Mouse (Mus musculus) midbrain, embryonic 14.5 days (tissue): Measurements from ENCODE around the gene Jakmip3. TPM values are rescaled to one million over a fixed set of nuclear protein-coding genes. Genes with fewer than 3 reads are reported as not detected.

Experiments
- ATAC-seq: fragments of 200-750 bp; cut with Nextera tagmentation; 2 replicates; pipeline ENCODE4 v1.8.0; 2017; ENCODE audit warnings: moderate number of reproducible peaks, moderate library complexity; ENCODE audit not compliant: low FRiP score, low TSS enrichment
- DNase-seq: peaks from one replicate; pipeline ENCODE4 v3.0.0-alpha.2; 2015
- H3K27ac ChIP-seq: fragments of 300-500 bp; sonication (generic); replicated peaks from 2 replicates; pipeline ENCODE4 v1.5.1; 2014; ENCODE audit warnings: mild to moderate bottlenecking, low read depth, low read length, moderate library complexity
- H3K27me3 ChIP-seq: fragments of 300-500 bp; sonication (generic); 2 replicates; pipeline ENCODE4 v1.6.1; 2014; ENCODE audit warnings: low read length, control low read depth, mixed read lengths; ENCODE audit not compliant: control insufficient read depth, insufficient read depth
- H3K36me3 ChIP-seq: fragments of 300-500 bp; sonication (generic); 2 replicates; pipeline ENCODE4 v1.6.1; 2014; ENCODE audit warnings: low read length, control low read depth; ENCODE audit not compliant: control insufficient read depth, insufficient read depth
- H3K4me1 ChIP-seq: fragments of 300-500 bp; sonication (generic); 2 replicates; pipeline ENCODE4 v1.6.1; 2014; ENCODE audit warnings: mild to moderate bottlenecking, antibody characterized with exemption, low read length, control low read depth; ENCODE audit not compliant: control insufficient read depth, insufficient read depth
- H3K4me2 ChIP-seq: fragments of 300-500 bp; sonication (generic); 2 replicates; pipeline ENCODE4 v1.6.1; 2014; ENCODE audit warnings: mild to moderate bottlenecking, low read length, moderate library complexity
- H3K4me3 ChIP-seq: fragments of 300-500 bp; sonication (generic); replicated peaks from 2 replicates; pipeline ENCODE4 v1.5.1; 2014; ENCODE audit warnings: low read depth, low read length
- H3K9ac ChIP-seq: fragments of 300-500 bp; sonication (generic); replicated peaks from 2 replicates; pipeline ENCODE4 v1.6.1; 2014; ENCODE audit warnings: mild to moderate bottlenecking, low read length, moderate library complexity
- H3K9me3 ChIP-seq: fragments of 300-500 bp; sonication (generic); 2 replicates; pipeline ENCODE4 v1.6.1; 2016; ENCODE audit warnings: low read length, control low read depth, mixed read lengths; ENCODE audit not compliant: control insufficient read depth
- WGBS: fragments of 180-500 bp; shearing (Covaris S2); extraction: QIAGEN DNeasy Blood & Tissue Kit; methylation state at CpG from one replicate; pipeline ENCODE4 v1.1.7; 2014; 5-methylcytosine and 5-hydroxymethylcytosine counted together
- polyA plus RNA-seq: library from polyadenylated mRNA; unstranded; fragments of >200 nt; fragmentation: Nextera tagmentation; extraction: Ambion mirVana; gene quantifications from 2 replicates; pipeline ENCODE4 v1.2.1, GENCODE M21; 2014

Gene Jakmip3
- 5.4 and 6.1 TPM in 2 replicates for polyA plus RNA-seq

DNA sequence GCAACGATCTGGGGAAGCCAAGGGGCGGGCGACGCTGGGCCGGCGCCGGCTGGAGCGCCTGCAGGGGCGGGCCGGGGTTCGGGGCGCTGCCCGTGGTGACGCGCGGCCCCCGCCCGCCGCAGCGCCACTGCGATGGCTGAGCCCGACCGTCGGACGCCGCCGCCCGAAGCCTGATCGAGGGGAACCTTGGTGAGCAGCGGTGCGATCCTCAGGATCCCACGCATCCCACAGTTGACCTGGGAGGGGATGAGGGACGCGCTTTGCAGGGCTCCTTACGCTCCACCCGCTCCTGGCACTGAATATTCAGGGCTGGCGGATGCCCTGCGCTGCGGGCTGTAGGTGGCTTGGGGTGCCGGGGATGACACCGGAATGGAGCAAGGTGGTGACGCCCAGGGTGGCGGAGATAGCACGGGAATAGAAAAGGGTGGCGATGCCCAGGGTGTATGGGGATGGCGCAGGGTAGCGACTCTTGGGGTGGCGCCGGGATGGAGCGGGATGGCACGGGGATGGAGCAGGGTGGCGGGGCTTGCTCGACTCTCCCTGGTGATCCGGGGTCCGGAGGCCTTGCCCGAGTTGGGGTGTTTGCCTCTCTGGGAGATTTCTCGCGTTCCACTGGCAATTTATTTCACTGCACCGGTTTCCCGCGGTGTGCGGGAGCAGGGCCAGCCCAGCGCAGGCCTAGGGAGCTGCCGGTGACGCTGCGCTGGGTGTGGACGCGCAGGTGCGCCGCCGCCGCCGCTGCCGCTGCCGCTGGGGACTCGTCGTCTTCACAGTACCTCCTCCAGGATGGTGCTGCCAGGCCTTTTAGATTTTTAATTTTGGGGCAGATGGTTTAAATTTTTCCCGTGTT, at the start of gene Jakmip3:
Gene Jakmip3, plus strand, starts transcription at position 119 of the 850 bp plus-strand sequence.
- peak; percentile 46; the same call in 1 of the 2 replicates for ATAC-seq
- Histone ChIP-seq H3K36me3 (no peaks in the 10 kb centered on the region), H3K27me3 (peaks cover 37% of the 10 kb centered on the region), H3K27ac (peak within 1 kb of the TSS; percentile 32; the same call in 1 of the 2 replicates), H3K9me3 (no peaks in the 10 kb centered on the region), H3K9ac (peak within 1 kb of the TSS; percentile 50), H3K4me1 (no peaks in the 10 kb centered on the region), H3K4me3 (peak within 1 kb of the TSS; percentile 53), H3K4me2 (peak within 1 kb of the TSS; percentile 77)
- WGBS = under 1% methylated on average over 78 of the region's 78 CpGs
- DNase-seq = peak; percentile 68

DNA sequence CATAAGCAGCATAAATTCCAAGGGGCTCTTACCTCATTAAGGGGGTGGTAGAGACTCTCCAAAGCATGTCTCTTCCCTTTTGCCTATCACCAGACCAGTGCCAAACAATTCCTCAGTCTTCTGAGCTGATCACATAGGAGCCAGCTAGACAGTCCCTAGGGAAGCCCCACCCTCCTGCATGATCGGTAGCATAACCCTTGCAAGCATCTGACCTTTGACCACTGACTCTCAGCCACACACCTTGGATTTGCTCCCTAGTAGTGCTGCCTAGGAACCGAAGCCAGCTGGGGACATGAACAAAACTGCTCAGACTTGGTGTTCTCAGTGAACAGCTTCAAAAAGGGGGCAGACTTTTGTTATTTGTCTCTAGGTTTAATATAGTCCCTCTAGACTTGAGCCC, 42.4 kb upstream of the Jakmip3 start:
- H3K27me3 ChIP-seq = no peaks in the 10 kb centered on the region
- no peak overlapping the region for H3K9ac ChIP-seq
- H3K27ac ChIP-seq = no peak overlapping the region
- H3K36me3 ChIP-seq = peaks cover 31% of the 10 kb centered on the region
- ATAC-seq (no peak), DNase-seq (no peak)
- no peaks in the 10 kb centered on the region for H3K9me3 ChIP-seq
- H3K4me3 ChIP-seq = no peak overlapping the region
- H3K4me1 ChIP-seq = no peaks in the 10 kb centered on the region
- WGBS = 71% methylated on average over 2 of the region's 2 CpGs
- H3K4me2 ChIP-seq = no peak overlapping the region

DNA sequence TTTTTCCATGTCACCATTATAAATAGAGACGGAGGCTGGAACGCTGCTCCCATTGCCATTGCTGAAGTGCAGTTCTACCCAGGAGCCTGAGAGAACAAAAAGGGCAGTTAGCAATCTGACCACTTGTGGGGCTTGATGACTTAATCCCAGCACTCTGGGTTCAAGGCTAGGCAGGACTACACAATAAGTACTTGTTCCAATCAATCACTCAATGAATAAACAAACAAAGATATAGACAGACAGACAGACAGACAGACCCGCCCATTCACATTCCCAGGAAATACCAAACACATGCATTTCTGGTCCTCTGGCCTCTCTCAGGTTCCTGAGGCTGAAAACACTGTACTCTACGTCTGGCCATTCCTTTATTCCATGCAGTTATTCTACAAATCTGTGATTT, 41.8 kb upstream of the Jakmip3 start:
- H3K4me3 ChIP-seq = no peak overlapping the region
- DNase-seq (no peak), ATAC-seq (no peak)
- H3K4me2 ChIP-seq = no peak overlapping the region
- H3K27ac ChIP-seq = no peak overlapping the region
- H3K4me1 ChIP-seq = no peaks in the 10 kb centered on the region
- no peaks in the 10 kb centered on the region for H3K27me3 ChIP-seq
- 87% methylated on average over 4 of the region's 4 CpGs for WGBS
- no peaks in the 10 kb centered on the region for H3K9me3 ChIP-seq
- H3K9ac ChIP-seq = no peak overlapping the region
- peaks cover 29% of the 10 kb centered on the region for H3K36me3 ChIP-seq

DNA sequence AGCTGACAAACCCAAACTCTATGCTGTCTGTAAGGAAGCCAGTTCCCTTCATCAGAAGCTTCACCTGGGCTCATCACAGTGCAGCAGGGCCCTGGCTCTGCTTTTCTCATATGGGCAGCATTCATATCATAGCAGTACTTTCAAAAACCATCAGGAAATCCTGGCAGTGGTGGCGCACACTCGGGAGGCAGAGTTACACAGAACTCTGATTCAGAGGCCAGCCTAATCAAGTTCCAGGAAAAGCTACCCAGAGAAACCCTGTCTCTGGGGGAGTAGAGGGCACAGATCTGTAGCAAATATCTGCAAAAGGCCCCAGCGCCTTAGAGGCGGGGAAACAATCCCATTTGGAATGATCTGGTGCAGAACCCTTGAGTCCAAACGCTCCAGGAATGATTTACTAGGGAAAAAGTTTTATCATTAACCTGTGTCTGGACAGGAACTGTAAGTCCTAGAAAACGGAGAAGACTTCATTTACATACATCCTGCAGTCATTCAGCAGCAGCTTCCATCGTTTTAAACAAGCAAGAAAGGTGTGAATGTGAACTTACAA, 36.6 kb upstream of the Jakmip3 start:
- Histone ChIP-seq H3K9ac (no peak overlapping the region), H3K4me3 (no peak overlapping the region), H3K4me2 (no peak overlapping the region), H3K27ac (no peak overlapping the region), H3K36me3 (no peaks in the 10 kb centered on the region), H3K4me1 (peaks cover 14% of the 10 kb centered on the region), H3K27me3 (no peaks in the 10 kb centered on the region), H3K9me3 (no peaks in the 10 kb centered on the region)
- ATAC-seq = no peak
- 85% methylated on average over 7 of the region's 7 CpGs for WGBS
- DNase-seq = no peak

DNA sequence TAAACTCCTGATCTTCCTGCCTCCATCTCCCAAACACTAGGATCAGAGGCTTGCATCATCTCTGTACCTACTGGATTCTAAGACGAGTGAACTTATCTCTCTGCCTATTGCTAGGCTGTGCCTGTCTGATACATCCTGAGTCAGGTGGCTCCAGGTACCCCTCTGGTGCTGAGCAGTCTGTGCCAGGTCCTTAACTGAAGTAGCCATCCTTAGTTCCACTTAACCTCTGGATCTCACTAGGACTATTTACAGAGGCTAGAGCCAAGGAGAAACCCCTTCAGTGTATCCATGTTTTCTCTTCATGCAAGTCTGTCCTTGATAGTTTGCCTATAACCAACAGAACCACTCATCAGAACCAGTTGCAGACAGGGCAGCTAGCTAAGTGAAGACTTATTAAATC, 34.1 kb upstream of the Jakmip3 start:
- Histone ChIP-seq H3K9me3 (no peaks in the 10 kb centered on the region), H3K36me3 (no peaks in the 10 kb centered on the region), H3K27ac (no peak overlapping the region), H3K9ac (0 out of 2 replicates have a peak overlapping the region, but pooled peaks have one; percentile 16), H3K4me2 (peak overlapping the region; percentile 82; the same call in 1 of the 2 replicates), H3K4me1 (peaks cover 19% of the 10 kb centered on the region), H3K27me3 (peaks cover 5% of the 10 kb centered on the region; the same call in 1 of the 2 replicates), H3K4me3 (no peak overlapping the region)
- ATAC-seq = no peak
- DNase-seq = no peak
- 92% methylated on average over 1 of the region's 1 CpGs for WGBS

DNA sequence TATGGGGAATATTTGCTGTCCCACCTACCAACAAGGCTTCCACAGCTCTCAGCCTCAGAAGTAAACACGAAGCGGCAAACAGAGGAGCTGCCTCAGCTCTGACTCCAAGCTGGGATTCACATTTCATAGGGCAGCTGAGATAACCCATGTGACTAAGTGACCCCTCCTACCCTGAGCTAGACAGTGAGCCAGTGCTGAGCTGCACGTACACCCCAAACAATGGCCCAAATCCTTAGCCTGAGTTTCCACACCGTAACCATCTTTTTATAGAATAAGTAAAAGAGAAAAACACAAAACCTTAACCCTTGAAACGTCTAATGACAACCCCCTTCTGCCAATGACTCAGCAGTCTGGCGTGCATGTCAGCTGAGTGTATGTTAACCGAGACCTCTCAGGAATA, 33.5 kb upstream of the Jakmip3 start:
- no peaks in the 10 kb centered on the region for H3K9me3 ChIP-seq
- peak; percentile 49 for DNase-seq
- WGBS = 5% methylated on average over 7 of the region's 7 CpGs
- peak overlapping the region; percentile 14 for H3K4me3 ChIP-seq
- peaks cover 19% of the 10 kb centered on the region for H3K4me1 ChIP-seq
- ATAC-seq = no peak
- H3K27ac ChIP-seq = no peak overlapping the region
- H3K27me3 ChIP-seq = peaks cover 5% of the 10 kb centered on the region; the same call in 1 of the 2 replicates
- H3K4me2 ChIP-seq = peak overlapping the region; percentile 82
- peak overlapping the region; percentile 16; the same call in 1 of the 2 replicates for H3K9ac ChIP-seq
- no peaks in the 10 kb centered on the region for H3K36me3 ChIP-seq

DNA sequence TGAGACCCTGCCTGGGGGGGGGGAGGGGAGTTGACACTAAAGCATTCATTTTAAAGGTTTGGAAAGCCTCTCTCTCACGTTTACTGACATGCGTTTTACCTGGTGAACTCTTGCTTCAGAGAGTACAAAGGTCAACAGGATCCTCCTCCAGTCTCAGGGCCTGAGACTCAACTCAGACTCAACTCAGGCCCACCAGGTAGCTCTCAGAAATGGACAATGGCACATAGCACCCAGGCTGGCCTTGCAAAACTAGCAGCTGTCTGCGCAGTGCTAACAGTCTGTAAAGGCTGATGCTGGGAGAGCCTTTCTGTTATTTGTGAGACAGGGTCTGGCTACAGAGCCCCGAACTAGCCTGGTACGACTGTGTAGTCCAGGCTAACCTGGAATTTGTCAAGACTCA, 32.6 kb upstream of the Jakmip3 start:
- ATAC-seq (no peak), DNase-seq (no peak)
- H3K9me3 ChIP-seq = no peaks in the 10 kb centered on the region
- no peak overlapping the region for H3K27ac ChIP-seq
- no peaks in the 10 kb centered on the region for H3K36me3 ChIP-seq
- 58% methylated on average over 5 of the region's 5 CpGs for WGBS
- peaks cover 5% of the 10 kb centered on the region; the same call in 1 of the 2 replicates for H3K27me3 ChIP-seq
- no peak overlapping the region for H3K9ac ChIP-seq
- peaks cover 19% of the 10 kb centered on the region for H3K4me1 ChIP-seq
- H3K4me3 ChIP-seq = no peak overlapping the region
- peak overlapping the region; percentile 82 for H3K4me2 ChIP-seq

DNA sequence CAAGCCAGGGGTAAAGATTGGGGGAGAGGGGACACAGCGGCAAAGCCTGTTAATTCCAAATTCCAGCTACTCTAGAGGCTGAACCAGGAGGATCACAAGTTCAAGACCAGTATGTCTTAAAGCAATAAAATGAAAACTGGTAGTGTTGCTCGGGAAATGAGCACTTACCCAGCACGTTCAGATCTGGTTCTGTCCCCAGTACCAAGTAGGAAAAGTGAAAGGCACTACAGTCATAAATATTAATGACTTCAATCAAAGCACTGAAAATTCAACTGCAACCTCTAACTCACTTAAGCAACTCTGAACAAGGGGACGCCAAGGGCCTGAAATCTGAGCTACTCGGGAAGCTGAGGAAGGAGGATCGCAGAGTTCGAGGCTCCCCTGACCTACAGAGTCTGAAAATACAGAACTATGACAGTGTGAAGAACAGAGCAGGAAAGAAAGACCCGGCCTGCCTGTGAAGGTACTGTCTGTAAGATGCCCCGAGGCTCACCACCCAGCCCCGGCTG, 31.7 kb upstream of the Jakmip3 start:
- 4% methylated on average over 10 of the region's 10 CpGs for WGBS
- peak overlapping the region; percentile 74 for H3K4me3 ChIP-seq
- H3K9ac ChIP-seq = peak overlapping the region; percentile 76
- H3K27ac ChIP-seq = no peak overlapping the region
- no peaks in the 10 kb centered on the region for H3K36me3 ChIP-seq
- ATAC-seq (no peak; the same call in 1 of the 2 replicates), DNase-seq (no peak)
- H3K4me1 ChIP-seq = peaks cover 19% of the 10 kb centered on the region
- peaks cover 5% of the 10 kb centered on the region; the same call in 1 of the 2 replicates for H3K27me3 ChIP-seq
- peak overlapping the region; percentile 82 for H3K4me2 ChIP-seq
- no peaks in the 10 kb centered on the region for H3K9me3 ChIP-seq
